Mouse (Mus musculus) common myeloid progenitor, adult 5-6 weeks (primary cell): ENCODE measurements around the gene 4930430A15Rik. TPM values are rescaled to one million over a fixed set of nuclear protein-coding genes. Genes with fewer than 3 reads are reported as not detected.

ENCODE experiments used
- ATAC-seq: replicated peaks from 2 replicates; pipeline ENCODE4 v1.8.0; 2016; ENCODE audit warnings: low read depth, mild to moderate bottlenecking, moderate TSS enrichment, inconsistent platforms; ENCODE audit not compliant: poor library complexity, severe bottlenecking
- total RNA-seq: library from RNA; stranded (forward); fragments of 200-1000, 187-1606 nt; gene quantifications from 2 replicates; pipeline ENCODE4 v1.2.3, GENCODE M21; 2017

4930430A15Rik gene
- total RNA-seq = not detected in 2 replicates

GRCm38 (mm10) chr2:111229502-111229901, at the start of gene 4930430A15Rik:
4930430A15Rik (minus strand) TSS chr2:111229602.
- no peak for ATAC-seq

- no peak for ATAC-seq
Observed at GRCm38 (mm10) chr2:111274006-111274405, 44.6 kb upstream of the 4930430A15Rik start, which contains the start of gene Olfr1277. Olfr1277 (minus strand) TSS chr2:111274106.

GRCm38 (mm10) chr2:111254216-111254615, 24.8 kb upstream of the 4930430A15Rik start, which contains the start of gene Olfr1276:
Olfr1276 (plus strand) TSS chr2:111254516.
- ATAC-seq = no peak

DNA sequence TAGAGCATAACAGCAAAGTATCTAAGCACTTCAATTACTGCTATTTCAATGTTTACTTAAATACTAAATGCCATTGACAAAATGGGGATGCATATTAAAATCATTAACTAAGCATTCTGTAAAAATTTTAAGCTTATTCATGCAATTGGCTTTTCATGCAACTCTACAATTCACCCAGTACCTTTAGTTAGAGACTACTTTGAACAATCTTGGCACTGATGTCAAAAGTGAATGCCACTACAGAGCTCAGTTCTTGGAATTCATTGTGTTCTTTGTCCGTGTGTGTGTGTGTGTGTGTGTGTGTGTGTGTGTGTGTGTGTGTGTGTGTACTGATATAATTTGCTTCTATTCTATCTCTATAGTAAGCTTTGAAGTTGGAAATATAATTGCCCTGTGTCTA, 5.8 kb upstream of the 4930430A15Rik start, which contains the start of gene Olfr1275:
TSS of gene Olfr1275 (minus strand) at position 101 of the 400 bp plus-strand sequence.
- no peak for ATAC-seq

GRCm38 (mm10) chr2:111182068-111182467, 47.3 kb downstream of the 4930430A15Rik start:
- ATAC-seq = no peak

- no peak for ATAC-seq
Observed at GRCm38 (mm10) chr2:111152836-111153235, 76.6 kb downstream of the 4930430A15Rik start, which contains the start of gene Gm15130. Gm15130 (minus strand) TSS chr2:111152936.

DNA sequence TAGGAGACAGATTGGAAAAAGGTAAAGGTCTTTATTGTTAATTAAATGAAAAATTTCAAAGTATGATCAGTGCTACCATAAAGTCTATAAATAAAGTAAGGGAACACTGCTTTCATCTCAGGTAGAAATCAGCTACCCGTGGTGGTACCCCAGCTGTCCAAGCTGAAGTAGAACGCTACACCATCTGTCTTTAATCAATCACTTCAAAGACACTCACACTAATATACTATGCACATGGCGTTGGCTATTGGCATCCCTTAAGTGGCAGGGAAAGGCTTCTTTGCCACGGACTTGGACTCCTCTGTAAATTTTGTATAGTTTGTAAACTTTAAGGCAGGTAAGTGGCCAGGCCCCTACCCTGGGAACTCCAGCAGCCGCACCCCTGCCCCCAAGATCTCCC, 93.7 kb downstream of the 4930430A15Rik start:
- ATAC-seq = no peak

Other genes with a start within 250 kb of the 4930430A15Rik start
- gene Gm13941, start 123.6 kb downstream of the 4930430A15Rik start, total RNA-seq = not detected in 2 replicates
- not detected in 2 replicates for gene Gm15130, start 76.7 kb downstream of the 4930430A15Rik start, total RNA-seq
- not detected in 2 replicates for gene Olfr1275, start 5.7 kb upstream of the 4930430A15Rik start, total RNA-seq
- not detected in 2 replicates for gene Olfr1276, start 24.9 kb upstream of the 4930430A15Rik start, total RNA-seq
- not detected in 2 replicates for gene Olfr1277, start 44.5 kb upstream of the 4930430A15Rik start, total RNA-seq
- gene Olfr1278, start 60.5 kb upstream of the 4930430A15Rik start, total RNA-seq = not detected in 2 replicates
- gene Olfr1279, start 71.0 kb upstream of the 4930430A15Rik start, total RNA-seq = not detected in 2 replicates
- not detected in 2 replicates for gene Olfr1280, start 84.4 kb upstream of the 4930430A15Rik start, total RNA-seq
- gene Olfr1281, start 96.9 kb upstream of the 4930430A15Rik start, total RNA-seq = not detected in 2 replicates
- not detected in 2 replicates for gene Olfr1282, start 106.5 kb upstream of the 4930430A15Rik start, total RNA-seq
- gene Olfr1283, start 137.2 kb upstream of the 4930430A15Rik start, total RNA-seq = not detected in 2 replicates
- not detected in 2 replicates for gene Olfr1284, start 145.9 kb upstream of the 4930430A15Rik start, total RNA-seq
- not detected in 2 replicates for gene Olfr1286, start 193.5 kb upstream of the 4930430A15Rik start, total RNA-seq
- gene Olfr1287, start 219.5 kb upstream of the 4930430A15Rik start, total RNA-seq = not detected in 2 replicates
- gene Olfr1288, start 244.5 kb upstream of the 4930430A15Rik start, total RNA-seq = not detected in 2 replicates